Mouse (Mus musculus) megakaryocyte, embryonic 14.5 days (primary cell): ENCODE measurements around the gene Ilkap.

Experiments used
- FLI1 ChIP-seq: IDR thresholded peaks from 2 replicates; pipeline ENCODE4 v1.6.1; 2012; ENCODE audit warnings: low read length, inconsistent platforms, mixed read lengths
- GATA1 ChIP-seq: IDR thresholded peaks from 3 replicates; pipeline ENCODE4 v1.6.1; 2012; ENCODE audit warnings: mixed read lengths, low read length, inconsistent platforms, borderline replicate concordance

GRCm38 (mm10) chr1:91351249-91351648 lies 47.4 kb downstream of the Ilkap start:
- TF ChIP-seq GATA1 (no peak), FLI1 (no peak)
